Mouse (Mus musculus) right cerebral cortex, postnatal 36 days (tissue): Measurements from ENCODE around the gene Mfsd12.

Experiments
- DNase-seq, 2 experiments: peaks; one replicate each; pipeline ENCODE4 v3.0.0; 2022; ENCODE audit warnings: low spot score in 2 of 2, mixed read lengths in 1 of 2

The Mfsd12 gene

DNA sequence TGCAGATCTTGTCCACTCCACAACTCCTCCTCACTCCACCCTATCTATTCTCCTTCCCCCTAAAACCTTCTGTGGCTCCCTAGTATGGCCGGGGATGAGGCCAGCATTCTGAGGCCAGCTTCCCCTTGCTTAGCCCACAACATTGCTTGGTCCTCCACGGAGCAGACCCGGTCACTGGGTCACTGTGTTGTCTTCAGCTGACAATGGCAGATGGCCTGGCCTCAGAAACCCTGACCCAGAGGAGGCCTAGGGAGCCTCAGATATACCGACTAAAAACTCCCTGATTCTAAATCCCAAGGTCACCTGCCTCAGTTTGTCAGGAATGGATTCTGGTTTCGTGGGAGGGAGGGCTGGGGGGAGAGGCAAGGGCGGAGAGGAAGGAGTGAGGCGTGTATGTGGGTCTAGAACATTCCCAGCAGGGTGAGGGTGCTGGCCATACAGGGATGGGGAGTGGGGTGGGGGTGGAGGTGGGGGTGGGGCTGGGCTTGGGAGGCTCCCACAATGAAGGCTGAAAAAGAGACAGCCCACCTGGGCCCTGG, 45.0 kb downstream of the Mfsd12 start:
- no peak for DNase-seq

DNA sequence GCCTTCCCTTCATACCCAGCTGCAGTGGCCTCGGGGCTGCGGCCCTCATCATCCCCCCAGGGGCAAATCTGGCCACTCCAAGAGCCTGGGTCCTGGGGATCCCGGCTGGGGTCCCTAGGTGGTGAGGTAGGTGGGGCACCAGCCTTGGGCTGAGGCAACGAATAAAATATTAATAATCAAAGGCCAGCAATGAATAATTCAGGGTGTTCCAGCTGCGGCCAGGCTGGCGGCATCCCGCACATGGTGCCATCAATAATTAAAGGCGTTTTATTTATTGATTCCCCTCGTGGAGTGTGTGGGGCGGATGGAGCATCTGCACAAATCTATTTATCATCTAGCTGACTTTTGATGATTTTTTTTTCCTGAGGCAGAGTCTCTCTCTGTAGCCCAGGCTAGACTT, 46.2 kb downstream of the Mfsd12 start:
- no peak for DNase-seq

- no peak for DNase-seq
Measured at GRCm38 (mm10) chr10:81404082-81404481, 46.8 kb downstream of the Mfsd12 start.

- DNase-seq: no peak
Measured at GRCm38 (mm10) chr10:81404720-81405119, 47.4 kb downstream of the Mfsd12 start.

- no peak for DNase-seq
Measured at GRCm38 (mm10) chr10:81405588-81406201, 48.4 kb downstream of the Mfsd12 start.

DNA sequence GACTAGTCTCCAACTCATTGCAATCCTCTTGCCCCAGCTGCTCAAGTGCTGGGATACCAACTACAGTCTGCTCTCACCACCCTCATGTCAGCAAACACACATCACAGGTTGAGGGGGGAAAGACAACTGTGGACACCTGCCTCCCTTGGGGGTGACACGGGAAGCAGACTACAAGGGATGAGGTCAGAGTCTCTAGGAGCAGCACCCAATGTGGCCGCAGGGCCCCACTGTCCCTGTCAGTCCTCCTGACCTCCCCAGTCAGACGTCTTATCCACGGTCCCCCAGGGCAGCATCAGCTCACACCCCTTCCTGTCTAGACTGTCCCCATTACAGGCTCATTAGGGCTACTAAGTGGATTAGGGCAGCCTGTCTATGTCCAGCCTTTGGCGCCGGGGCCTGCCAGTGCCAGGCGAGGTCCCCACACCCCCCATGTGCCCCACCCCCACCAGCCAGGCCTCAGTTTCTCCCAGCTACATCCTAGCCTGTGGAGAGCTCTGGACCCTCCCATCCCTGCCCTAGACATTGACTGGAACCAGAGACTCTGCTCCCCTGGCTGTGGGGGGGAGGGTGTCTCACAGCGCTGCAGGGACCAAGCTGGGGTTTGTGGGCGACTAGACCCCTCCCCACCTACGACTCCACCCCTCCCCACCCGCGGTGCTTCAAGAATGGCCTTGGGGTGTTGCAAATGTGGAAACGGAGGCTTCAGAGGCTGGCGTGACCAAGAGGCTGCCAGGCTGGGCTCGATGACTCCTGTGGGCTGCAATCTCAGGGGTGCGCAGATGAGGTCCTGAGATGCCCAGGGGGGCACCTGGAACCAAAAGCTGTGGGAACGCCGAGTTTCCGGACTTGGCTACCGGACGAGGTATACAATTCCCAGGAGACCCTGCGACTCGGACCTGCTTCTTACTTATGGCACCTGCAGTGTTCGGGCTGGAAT, 49.5 kb downstream of the Mfsd12 start:
- no peak for DNase-seq

GRCm38 (mm10) chr10:81407539-81408423, 50.5 kb downstream of the Mfsd12 start:
- peak in 1 of 2 experiments; percentile 76 for DNase-seq

- no peak for DNase-seq
Measured at GRCm38 (mm10) chr10:81408424-81408729, 51.1 kb downstream of the Mfsd12 start.

GRCm38 (mm10) chr10:81408871-81409291, 51.6 kb downstream of the Mfsd12 start:
- peak in 1 of 2 experiments; percentile 57 for DNase-seq

GRCm38 (mm10) chr10:81409330-81409729, 52.0 kb downstream of the Mfsd12 start:
- no peak for DNase-seq

DNA sequence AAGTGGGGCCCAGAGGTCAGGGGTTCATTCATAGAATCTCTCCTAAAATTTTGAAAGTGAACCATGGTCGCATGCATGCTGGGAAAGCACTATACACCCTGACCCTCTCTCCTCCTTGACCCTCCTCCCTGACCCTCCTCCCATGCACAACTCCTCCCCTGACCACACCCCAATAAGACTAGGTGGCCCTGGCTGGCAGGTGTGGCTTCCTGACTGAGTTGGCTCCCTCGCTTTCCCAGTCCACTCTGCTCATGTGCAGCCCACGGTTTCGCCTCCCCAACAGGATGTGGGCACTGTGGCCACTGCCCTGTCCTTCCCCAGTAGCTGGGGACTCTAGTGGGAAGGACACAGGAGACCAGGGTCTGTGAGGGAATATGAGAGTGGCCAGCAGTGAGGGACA, 53.1 kb downstream of the Mfsd12 start:
- no peak for DNase-seq

DNA sequence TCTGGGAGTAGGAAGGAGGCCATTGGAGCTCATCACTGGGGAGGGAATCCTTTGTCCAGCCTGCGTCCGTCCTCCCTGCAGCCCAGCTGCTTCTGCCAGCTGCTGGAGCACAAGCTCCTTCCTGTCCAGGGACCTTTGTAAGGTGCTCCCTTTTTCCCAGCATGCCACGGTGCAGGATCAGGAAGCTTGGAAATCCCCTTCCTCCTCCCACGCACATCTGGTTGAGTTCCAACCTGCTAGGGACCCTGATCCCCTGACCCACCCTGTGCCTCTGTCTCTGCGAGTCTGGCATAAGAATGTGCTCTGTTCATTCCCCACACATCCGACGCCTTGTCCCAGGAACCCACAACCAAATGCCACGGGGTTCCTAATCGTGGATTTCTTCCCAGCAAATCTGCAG, 53.7 kb downstream of the Mfsd12 start:
- DNase-seq: no peak

DNA sequence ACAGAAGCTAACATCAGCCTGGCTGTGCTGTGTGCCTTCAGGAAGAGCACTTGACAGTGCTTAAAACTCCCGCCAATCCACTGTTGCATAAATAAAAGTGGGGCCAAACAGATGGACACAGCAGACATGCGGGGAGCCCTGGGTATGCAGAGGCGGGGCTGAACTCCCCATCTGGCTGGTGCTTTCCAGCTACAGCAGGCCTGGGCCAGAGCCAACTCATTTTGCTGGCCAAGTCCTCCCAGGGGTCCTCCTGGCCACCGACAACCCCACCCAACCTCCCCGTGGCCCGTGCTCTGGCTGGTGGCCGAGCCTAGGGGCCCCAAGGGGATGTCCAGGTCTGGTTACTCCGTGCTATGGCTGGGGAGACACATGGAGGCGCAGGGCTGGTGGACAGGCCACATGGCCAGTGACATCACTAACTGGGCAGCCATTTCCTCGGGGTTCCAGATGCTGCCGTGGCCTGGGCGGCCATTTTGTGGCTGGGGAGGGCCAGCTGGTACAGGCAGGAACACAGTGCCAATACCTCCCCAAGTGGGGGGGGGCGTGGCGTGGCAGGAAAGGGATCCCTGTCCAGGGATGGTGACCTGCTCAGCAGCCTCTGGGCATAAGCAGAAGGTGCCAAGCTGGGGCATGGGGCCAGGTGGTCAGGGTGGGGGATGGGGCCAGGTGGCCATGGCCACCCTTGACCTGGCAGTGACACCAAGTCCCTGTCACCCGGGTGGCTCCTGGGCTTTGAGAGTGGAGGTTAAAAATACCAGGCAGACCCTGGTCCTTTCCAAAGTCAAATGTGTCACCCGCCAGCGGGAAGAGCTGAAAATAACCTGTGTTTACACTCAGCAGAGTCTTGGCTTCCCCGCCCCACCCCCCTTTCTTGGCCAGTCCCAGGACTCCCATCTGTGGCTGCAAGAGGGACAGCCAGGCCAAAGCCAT, 54.4 kb downstream of the Mfsd12 start:
- peak; percentile 65 for DNase-seq

- no peak for DNase-seq
Measured at GRCm38 (mm10) chr10:81412586-81413309, 55.5 kb downstream of the Mfsd12 start.

DNA sequence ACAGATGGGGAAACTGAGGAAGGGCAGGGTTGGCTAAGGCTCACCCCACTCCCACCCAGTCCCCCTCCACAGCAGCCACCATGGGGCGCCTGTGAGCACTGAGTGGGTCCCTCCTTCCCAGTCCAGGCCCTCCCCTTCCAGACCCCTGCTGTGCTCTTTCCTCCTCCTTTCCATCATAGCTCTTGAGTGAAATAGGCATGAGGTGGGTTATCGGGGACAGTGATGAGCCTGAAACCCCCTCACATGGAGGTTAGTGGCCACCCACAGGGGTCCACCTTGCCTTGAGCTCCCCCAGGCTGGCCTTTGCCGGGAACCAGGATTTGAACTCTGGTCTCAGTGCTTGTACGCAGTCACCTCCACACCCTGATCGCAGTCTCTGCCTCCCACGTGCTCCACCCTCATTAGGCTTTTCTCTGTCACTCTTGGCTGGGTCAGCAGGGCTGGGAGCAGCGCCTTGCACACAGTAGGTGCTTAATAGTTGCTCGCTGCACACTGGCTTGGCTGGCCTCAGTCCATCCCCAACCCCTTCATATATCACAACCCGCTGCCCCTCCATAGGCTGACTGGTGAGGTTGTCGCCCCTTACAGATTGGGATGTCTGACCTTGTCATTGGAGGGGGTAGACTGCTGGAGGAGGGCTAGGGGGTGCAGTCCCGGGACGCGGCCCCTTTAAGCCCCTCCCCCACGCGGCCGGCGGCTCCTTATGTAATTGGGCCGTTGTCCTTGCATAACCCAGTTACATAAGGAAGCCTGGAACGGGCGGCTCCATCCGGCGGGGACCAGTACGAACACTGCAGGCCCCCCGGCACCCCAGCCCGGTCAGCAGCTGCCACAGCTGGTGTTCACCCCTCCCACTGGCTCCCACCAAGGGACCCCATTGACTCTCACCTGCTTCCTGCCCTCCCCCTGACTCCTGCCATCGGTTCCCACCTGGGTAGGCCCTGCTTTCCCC, 56.3 kb downstream of the Mfsd12 start:
- peak; percentile 69 to 79 for DNase-seq

DNA sequence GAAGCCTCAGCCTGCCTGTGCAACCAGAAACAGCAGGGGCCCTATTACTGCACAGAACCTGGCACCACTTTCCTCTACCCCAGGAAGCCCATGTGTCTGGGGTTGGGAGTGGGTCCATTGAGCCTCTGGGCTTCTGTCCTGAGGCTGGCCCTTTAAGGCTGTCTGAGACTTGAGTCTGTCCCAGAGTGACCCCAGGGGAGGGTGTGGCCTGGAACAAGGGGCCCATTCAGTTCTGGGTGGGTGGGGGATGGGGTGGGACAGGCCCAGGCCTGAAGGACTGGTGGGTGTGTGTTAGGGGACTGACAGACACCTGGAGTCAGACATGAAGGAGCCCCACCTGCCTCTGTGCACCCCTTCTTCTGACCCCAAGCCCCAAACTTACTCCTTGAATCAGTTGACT, 57.4 kb downstream of the Mfsd12 start:
- no peak for DNase-seq

- DNase-seq: no peak
Measured at GRCm38 (mm10) chr10:81415146-81415545, 57.9 kb downstream of the Mfsd12 start.
